Mouse (Mus musculus) brain, adult 2 months (tissue): ENCODE measurements at regions not wholly inside any gene's neighbourhood (a gene's known extent, or its start where the extent isn't known, plus 50 kb on each side); places are given as distances from the start of the nearest gene placed in this dataset.

ENCODE experiments used
- DNase-seq: peaks from one replicate; pipeline ENCODE4 v3.0.0; 2011; ENCODE audit warnings: low read depth, low spot score

DNA sequence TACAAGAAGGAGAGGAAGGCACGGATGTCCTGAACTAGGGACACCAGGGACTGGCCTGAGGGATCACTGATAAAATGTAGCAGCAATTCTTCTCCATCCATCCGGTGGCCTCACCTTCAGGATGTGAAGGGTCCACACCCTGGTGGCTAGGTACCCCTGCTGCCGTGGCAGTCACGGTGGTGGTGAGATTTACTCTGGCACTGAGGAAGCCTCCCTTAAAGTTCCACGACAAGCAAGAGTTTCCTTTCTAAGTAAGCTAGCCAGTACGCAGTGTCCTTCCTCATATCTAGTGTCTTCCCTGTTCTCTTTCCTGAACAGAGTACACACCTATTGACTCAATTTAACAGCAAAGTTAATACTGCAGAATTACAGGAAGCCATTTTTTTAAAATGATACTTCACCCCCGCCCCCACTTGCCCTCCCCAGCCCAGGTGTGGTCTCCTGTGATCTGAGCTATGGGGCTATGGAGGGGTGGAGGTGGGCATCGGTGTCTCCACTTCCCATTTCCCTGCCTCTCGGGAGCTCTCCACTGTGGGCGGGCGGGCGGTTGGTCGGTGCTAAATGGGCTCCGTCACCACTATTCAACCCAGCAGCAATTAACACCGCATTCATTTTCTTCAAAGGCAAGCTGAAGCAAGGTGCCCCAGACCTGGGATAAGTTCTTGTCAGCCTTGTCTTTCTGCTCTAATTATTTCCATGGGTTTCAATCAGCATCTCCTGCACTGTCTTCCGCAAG is 201.2 kb upstream of the Klf14 start:
- DNase-seq, result no peak

DNA sequence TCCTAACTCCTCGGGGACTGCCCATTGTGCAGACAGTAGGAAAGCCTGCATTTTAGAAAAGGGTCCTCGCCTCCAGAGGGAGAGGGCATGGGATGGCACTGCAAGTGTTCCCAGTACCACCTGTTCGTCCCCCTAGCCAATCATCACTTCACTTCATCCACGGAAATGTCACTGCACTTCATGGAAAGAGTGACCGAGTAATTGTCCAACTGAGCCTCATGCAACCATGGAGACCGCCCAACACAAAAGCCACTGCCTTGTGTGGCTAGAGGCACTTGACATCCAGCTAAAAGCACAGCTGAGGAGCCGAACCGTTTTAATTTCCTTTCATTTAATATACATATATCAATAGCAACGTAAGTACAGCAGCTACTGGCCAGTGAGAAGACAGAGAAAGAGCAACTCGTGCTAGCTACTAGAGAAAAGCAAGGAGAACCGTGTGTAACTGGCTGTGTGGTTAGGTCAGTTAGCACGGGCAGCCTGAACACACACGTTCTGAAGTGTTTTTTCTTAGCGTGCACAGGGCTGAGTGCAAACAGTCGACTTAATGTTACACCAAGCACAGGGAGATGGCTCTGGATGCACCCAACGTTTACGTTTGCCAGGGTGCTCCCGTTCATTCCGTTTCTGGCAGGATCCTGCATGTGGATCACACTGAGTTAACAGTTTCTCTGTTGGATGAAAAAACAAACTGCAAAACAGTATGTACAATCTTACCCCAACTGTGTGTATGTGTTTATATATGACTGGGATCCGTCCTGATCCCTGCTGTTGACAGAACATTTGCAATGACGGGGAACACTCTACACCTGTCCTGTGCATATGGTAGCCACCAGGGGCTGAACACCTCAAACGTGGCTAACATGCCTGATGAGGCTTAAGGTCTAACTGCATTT is 202.8 kb upstream of the Klf14 start:
- no peak for DNase-seq

DNA sequence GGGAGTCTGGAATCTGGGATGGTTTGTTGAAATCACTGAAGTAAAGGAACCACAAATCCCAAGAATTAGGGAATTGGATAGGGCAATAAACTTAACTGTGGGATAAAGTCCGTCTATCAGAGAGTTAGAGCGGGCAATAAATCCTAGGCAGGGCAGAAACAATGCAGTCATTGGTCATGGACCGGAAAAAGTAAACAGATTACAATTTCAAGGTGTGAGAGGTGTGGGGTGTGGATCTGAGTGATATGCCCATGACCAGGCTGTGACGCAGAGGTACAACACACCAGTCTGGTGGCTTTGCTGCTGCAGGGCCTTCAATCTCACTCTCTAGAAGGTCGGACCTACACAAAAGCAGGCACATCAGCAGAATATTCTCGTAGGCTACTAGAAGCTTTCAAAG is 206.1 kb upstream of the Klf14 start:
- no peak for DNase-seq

DNA sequence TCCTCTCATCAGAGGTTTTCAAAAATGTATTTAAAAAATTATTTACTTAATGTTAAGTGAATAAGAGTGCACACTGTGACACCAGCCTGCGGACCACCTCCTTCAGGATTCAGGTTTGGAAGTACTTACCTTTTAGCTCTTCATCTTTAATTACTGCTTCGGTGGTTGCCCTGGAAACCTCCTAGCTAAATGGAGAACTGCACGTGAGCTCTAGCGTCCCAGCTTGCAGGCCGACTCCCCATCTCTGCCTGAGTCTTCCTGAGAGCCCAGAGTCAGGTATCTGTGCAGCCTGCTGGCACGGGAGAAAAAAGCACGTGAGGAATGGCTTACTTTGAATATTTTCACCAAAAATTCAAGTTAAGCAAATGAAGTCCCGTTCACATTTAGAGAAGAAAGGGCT is 207.5 kb upstream of the Klf14 start:
- peak; percentile 53 for DNase-seq

DNA sequence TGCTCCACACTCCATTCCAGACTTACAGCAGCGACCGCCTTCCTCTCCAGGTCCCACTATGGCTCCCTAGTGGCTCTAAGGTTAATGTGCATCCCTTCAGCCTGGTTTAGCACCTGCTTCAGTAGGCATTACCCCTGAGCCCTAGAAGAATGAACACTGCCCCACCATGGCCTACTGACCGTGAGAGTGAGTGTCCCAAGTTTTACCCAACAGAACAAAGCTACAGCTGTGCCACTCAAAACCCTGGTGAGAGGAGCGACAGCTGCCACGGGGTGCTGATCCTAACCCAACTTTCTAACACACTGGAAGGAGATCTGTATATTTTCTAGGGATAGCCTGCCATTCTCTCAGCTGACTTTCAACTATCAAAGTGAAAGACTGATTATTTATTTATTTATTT is 208.9 kb upstream of the Klf14 start:
- no peak for DNase-seq

DNA sequence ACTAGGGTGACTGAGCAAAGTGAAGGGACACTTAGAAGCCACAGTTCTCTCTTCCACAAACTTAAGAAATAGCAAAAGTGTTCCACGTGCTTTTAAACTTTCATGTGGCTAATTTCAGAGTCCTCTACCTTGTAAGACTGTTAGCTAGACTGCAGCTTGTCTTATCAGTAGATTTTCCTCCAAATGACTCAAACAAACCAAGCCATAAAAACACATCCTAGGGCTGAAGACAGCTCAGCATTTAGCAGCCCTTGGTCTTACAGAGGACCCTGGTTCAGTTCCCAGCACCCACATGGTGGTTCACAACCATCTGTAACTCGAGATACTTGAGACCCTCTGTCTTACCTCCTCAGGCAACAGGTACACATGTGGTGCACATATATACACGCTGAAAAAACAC is 209.9 kb upstream of the Klf14 start:
- no peak for DNase-seq

DNA sequence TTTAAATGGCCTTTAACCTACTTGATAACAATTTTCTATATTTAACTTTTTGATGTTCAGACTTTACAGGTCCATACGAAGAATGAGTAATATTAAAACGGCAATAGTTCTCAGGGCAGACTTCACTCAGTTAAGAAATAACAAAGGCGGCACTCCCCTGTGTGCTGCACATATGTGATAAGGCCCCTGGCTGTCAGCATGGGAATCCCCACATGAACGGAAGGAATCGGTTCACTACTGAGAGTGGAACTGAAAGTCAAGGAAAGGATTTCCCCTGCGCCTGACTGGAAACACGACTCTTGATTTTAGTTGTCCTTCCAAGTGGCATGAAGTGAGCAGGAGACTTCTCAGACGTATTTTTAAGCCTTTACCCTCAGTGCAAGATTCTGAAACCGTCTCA is 210.5 kb upstream of the Klf14 start:
- no peak for DNase-seq

DNA sequence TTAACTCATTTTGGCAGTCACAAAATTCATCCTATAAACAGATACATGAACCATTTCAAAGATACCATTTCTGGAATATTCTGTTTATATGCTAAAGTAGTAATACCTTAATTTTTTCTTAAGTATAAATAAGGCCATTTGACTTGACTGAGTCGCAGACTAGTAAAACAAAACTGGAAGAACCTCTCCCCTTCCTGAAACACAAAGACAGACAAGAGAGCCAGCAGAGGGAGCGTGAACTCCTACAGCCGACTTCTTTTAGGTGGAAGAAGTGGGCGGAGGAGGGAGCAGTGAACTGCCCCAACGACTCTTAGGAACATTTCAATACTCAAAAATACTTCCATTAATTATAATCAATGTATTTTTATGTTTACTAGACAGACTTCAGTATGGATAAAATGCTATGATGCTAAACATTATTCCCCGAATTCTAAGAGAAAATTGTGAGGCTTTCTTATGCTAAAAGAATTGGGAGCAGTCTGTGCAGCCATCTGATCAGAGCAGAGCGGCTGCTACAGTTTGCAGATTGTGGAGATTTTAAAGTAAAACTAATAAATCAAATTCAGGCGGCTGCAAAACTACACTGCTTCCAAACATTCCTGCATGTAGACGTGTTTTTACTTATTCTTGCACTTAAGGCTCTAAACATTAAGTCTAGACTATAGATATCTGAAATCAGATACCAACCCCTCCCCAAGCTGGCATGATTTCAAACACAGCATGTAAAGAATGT is 211.2 kb upstream of the Klf14 start:
- DNase-seq, result no peak

DNA sequence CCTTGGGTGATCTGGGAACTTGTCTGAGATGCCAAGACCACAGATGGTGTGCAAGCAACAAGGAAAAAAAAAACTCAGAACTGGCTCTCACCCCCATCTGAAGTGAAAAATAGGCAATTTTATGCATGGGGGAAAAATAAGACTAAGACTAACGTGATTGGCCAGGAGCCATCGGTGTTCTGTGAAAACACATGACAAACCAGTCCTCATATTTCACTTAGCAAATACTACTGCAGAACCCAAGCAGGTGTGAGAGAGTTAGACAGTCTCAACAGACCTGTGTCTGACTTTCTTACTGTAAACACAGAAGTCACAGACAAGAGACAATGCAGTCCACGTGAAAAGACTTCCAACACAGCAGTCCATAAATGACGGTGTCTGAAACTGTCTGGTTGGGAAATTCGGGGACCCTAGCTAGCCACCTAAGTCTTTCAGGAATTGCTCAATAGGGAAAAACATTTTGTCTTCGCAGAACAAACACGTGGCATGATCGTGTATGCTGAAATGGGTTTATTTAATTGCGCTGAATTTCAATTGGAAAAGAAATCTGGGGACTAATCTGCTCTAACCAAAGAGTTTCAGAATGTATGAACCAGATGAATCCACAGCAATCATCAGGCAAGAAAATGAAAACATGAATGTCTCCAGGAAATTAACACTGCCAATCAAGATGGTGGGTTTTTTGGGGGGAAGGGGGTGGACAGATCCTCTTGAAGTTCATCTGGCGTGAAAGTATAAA is 213.1 kb upstream of the Klf14 start:
- peak; percentile 79 for DNase-seq

DNA sequence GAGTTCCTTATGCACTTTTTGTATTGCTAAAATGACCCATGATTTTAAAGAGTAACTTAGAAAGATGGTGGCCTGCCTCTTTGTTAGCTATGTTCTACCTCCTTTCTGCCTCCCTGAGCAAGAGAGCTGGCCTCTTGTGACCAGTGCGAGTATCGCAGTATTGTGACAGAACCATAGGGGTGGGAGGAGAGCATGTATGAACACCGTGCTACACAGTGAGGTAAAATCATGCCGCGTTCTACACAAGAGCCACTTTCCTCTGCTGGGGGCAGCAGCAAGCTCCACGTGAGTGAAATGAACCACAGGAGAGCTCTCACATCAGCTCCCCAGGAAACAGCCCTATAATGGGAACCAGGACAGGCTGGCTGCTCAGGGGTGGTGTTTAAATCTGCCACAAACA is 216.9 kb upstream of the Klf14 start:
- no peak for DNase-seq

DNA sequence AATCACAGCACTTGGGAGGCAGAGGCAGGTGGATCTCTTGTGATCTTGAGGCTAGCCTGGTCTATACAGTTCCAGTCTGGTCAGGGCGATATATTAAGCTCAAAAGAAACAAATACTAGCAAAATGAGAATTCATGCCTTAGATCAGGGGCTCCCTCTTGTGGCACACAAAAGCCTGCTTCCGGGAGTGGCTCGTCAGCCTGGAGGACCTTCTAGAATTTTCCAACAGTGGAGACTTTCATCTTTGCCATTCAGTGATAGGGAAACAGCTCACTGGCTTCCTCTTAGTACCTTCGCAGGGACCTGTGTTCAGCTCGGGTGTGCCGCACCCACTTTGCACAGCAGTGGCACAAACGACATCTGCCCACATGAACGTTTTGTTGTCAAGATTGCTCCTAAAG is 217.5 kb upstream of the Klf14 start:
- peak; percentile 62 for DNase-seq

DNA sequence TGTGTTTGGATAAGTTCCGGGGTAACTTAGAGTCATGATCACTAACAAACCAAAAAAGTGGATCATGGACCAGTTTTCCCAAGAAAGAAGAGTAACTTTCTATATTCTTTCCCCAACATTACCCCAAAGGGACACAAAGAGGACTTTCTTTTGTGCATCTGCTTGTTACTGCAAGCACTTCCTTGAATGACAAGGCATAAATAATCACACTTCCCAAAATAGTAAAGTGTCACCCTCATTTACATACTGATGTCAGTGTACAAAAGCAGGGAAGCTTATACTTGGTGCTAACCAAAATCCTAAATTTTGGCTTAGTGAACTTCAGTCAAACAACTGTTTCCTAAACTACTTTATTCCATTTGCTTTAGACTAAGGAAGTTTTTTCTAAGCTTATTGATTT is 218.0 kb upstream of the Klf14 start:
- no peak for DNase-seq

DNA sequence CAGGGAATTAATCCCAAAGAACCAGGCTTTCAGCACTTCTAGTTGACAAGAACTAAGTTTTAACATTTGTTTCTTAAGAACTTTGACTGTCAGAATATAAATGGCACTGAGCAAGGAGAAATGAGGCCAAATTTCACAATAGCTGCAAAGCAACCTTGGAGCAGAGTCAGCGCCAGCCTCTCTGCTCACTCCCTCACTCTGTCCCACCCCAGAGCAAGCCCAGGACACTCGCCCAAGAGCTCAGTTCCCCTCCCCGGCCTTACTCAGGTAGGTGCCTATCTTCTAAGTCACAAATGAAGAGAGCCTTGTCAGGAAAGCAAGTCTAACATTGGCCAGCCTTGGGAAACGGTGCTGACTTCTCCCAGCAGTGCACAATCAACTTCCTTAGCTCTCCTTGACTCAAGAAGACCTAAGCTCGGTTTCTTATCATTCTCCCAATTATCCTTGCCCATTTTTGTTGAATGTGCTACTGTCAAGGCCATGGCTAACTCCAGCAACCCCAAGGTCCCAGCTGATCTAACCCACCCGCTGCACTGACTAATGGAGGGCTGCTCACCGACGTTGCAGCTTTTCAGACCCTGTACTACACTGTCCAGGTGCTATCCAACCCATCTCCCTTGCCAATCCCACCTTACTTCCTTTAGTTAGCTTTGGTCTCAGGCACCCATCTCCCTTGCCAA is 219.5 kb upstream of the Klf14 start:
- no peak for DNase-seq

DNA sequence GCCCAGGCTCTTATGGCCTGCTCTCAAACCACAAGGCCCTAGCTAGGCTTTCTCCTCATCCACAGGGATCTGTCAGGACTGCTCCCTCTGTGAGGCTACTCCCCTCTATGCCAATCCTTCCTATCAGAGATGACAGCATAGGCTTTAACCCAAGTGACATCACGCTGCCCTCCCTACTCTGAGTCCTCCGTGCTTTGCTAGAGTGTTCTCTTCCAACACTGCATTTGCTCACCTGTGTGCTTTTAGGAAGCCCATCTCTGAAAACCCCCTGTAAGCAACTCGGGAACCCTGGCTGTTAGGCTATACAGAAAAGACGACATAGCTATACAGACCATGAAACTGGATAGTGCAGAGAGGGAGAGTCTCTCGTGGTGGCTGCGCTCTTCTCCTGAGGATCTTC is 216.3 kb upstream of the Mkln1 start:
- DNase-seq, result no peak

DNA sequence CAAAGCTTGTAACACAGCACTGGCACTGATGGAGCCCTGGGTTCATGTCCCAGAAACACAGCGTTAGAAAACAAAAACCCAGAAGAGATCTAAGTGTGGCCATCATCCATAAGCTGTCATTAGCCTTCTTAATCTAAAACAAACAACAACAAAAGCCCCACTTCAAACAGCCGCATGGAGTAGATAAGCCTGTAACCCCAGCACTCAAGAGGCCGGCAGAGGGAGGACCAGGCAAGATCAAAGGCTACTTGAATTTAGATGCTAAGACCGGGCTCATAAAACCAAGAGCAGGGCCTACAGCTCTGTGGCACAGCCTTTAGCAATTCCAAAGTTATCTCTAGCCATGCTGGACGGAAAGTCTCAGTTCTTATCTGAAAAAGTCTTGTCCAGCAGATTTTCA is 215.4 kb upstream of the Mkln1 start:
- DNase-seq, result no peak

DNA sequence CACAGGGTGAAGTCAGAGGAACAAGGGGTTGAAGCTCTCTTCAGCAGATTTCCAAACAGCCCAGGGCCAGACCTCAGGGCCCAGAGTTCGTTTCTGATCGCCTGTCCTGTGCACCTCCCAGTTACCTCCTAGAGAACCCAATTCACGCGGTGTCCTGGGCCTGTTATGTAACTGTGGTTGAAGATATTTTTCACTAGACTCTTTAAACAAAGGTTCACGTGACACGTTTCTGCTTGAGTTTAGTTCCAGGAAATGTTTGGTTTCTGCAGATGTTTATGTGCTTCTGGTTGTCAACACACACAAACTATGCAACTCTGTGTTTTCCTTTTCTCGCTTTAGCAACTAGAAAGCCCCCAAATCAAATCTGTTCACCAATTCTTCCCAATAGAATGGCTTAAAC is 214.0 kb upstream of the Mkln1 start:
- DNase-seq, result no peak

DNA sequence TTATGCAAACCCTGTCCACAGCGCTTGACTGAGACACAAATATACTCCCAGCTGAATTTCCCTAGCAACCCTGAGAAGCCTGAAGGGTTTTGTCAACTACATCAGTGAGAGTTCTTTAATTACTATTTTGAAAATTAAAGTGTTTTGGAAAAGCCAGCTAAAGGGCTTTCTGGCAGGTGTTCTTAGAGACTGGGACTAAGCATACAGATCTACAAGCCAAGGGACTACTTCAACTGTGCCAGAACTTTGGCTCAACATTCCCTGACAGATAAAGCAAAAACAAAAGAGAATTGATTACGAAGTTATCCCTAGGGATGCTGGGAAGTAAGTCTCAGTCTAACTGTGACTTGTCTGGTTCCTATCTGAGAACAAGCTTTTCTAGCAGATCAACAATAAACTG is 213.4 kb upstream of the Mkln1 start:
- DNase-seq, result no peak

DNA sequence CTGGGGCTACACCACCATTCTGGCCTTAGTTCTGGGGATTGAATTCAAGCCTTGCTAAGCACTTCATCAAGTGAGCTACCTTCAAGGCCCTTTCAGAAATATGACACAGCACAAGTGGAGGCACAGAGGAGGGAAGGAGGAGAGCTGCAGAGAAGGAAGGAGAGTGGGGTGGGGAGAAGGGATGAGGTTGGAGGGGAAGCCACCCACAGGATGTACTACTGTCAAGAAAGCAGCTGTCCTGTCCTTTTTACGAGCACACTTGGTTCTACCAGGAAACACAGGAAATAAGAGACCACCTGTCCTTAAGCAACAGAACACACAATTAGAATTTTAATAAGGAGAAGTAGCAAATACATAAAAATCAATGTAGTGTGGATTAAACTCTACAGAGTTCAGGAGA is 210.5 kb upstream of the Mkln1 start:
- no peak for DNase-seq

DNA sequence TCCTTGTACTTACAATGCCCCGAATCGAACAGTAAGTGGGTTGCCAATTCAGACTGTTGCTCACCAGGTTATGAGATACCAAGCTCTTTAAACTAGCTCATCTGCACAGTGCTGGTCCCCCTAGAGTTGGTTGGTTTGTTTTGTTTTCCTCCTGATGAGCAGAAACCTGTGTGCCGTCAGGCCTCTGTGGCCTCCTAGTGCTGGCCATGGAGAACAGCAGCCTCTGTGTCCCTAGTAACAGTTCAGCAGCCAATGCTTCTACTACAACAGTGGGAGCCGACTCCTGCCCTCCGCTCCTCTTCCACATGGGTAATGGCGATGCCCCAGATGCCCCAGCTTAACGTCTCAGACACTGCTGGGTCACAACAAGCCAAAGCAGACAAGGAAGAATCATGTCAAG is 209.5 kb upstream of the Mkln1 start:
- peak; percentile 66 for DNase-seq

DNA sequence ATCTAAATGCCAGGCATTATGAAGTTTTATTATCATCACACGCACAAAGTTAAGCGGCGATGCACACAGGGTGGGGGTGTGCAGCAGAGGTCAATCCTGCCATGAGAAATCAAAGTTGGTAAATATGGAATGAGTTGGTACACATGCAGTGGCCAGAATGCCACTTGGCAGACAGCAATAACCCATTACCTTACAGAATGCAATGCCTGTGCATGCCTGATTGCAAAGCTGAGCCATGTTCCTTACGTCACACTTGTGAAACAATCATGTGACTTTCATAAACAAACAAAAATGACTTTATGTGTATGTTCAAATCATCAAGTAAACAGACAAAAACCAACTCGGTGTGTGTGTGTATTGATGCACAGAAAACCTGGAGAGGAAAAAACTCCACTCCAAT is 208.5 kb upstream of the Mkln1 start:
- DNase-seq, result no peak
